Mouse (Mus musculus) embryonic facial prominence, embryonic 10.5 days (tissue): ENCODE measurements around the gene Mettl24. TPM values are rescaled to one million over a fixed set of nuclear protein-coding genes. Genes with fewer than 3 reads are reported as not detected.
A peak's percentile ranks its signal among the peaks of the same experiment; 100 is the strongest.
"Not testable (repeated sequence)": the region's sequence is repeated elsewhere in the genome, so short reads cannot be mapped to it uniquely, and the experiment has no call there.

Experiments used
- DNase-seq: peaks from one replicate; pipeline ENCODE4 v3.0.0-alpha.2; 2017; ENCODE audit warnings: low spot score
- H3K27ac ChIP-seq: fragments of 300-500 bp; sonication (generic); replicated peaks from 2 replicates; pipeline ENCODE4 v1.5.1; 2016; ENCODE audit warnings: mild to moderate bottlenecking
- H3K27me3 ChIP-seq: fragments of 300-500 bp; sonication (generic); replicated peaks from 2 replicates; pipeline ENCODE4 v1.6.1; 2016; ENCODE audit warnings: low read depth, mild to moderate bottlenecking; ENCODE audit not compliant: poor library complexity, severe bottlenecking
- H3K36me3 ChIP-seq: fragments of 300-500 bp; sonication (generic); replicated peaks from 2 replicates; pipeline ENCODE4 v1.6.1; 2016; ENCODE audit warnings: mild to moderate bottlenecking, moderate library complexity
- H3K4me1 ChIP-seq: fragments of 300-500 bp; sonication (generic); 2 replicates; pipeline ENCODE4 v1.6.1; 2016
- H3K4me3 ChIP-seq: fragments of 300-500 bp; sonication (generic); 2 replicates; pipeline ENCODE4 v1.5.1; 2016; ENCODE audit warnings: mild to moderate bottlenecking, moderate library complexity
- H3K9me3 ChIP-seq: fragments of 300-500 bp; sonication (generic); 2 replicates; pipeline ENCODE4 v1.6.1; 2016; ENCODE audit warnings: mild to moderate bottlenecking
- WGBS: fragments of 180-500 bp; shearing (Covaris S2); methylation state at CpG from one replicate; pipeline ENCODE4 v1.1.7; 2016; 5-methylcytosine and 5-hydroxymethylcytosine counted together
- polyA plus RNA-seq: library from polyadenylated mRNA; unstranded; fragments of >200 nt; fragmentation: Nextera tagmentation; extraction: Ambion mirVana; gene quantifications from 2 replicates; pipeline ENCODE4 v1.2.1, GENCODE M21; 2016

Gene Mettl24
- polyA plus RNA-seq, 1 experiment from 2014 or later, result 1.5 TPM

GRCm38 (mm10) chr10:40753036-40753435, 70.0 kb downstream of the Mettl24 start:
- H3K4me3 ChIP-seq, result no peak overlapping the region
- WGBS, result 78% methylated on average over 3 of the region's 3 CpGs
- DNase-seq, result no peak
- no peaks in the 10 kb centered on the region for H3K9me3 ChIP-seq
- H3K27ac ChIP-seq, result no peak overlapping the region
- H3K4me1 ChIP-seq, result peaks cover 12% of the 10 kb centered on the region
- H3K27me3 ChIP-seq, result no peaks in the 10 kb centered on the region
- no peaks in the 10 kb centered on the region for H3K36me3 ChIP-seq

GRCm38 (mm10) chr10:40758171-40759010, 75.3 kb downstream of the Mettl24 start:
- Histone ChIP-seq H3K27ac (no peak overlapping the region), H3K4me3 (no peak overlapping the region), H3K4me1 (peaks cover 17% of the 10 kb centered on the region), H3K27me3 (no peaks in the 10 kb centered on the region), H3K36me3 (no peaks in the 10 kb centered on the region), H3K9me3 (no peaks in the 10 kb centered on the region)
- WGBS, result 81% methylated on average over 11 of the region's 11 CpGs
- peak; percentile 27 for DNase-seq

GRCm38 (mm10) chr10:40759391-40760194, 76.5 kb downstream of the Mettl24 start:
- H3K4me3 ChIP-seq, DNase-seq: not testable (repeated sequence)

GRCm38 (mm10) chr10:40760195-40761009, 77.3 kb downstream of the Mettl24 start:
- no peak for DNase-seq
- 92% methylated on average over 9 of the region's 9 CpGs for whole genome bisulfite sequencing
- Histone ChIP-seq H3K36me3 (no peaks in the 10 kb centered on the region), H3K27ac (no peak overlapping the region), H3K4me3 (no peak overlapping the region), H3K27me3 (no peaks in the 10 kb centered on the region), H3K9me3 (no peaks in the 10 kb centered on the region), H3K4me1 (peaks cover 17% of the 10 kb centered on the region)

More at GRCm38 (mm10) chr10:40759391-40760194, 76.5 kb downstream of the Mettl24 start:
- peaks cover 17% of the 10 kb centered on the region for H3K4me1 ChIP-seq
- 96% methylated on average over 23 of the region's 23 CpGs for WGBS
- H3K27ac ChIP-seq, H3K9me3 ChIP-seq, H3K36me3 ChIP-seq, H3K27me3 ChIP-seq: not testable (repeated sequence)

- Histone ChIP-seq H3K36me3 (no peaks in the 10 kb centered on the region), H3K4me3 (no peak overlapping the region), H3K27me3 (no peaks in the 10 kb centered on the region), H3K9me3 (no peaks in the 10 kb centered on the region), H3K4me1 (peaks cover 17% of the 10 kb centered on the region), H3K27ac (no peak overlapping the region)
- DNase-seq, result no peak
- 69% methylated on average over 9 of the region's 9 CpGs for WGBS
Measured at GRCm38 (mm10) chr10:40761010-40761752, 78.1 kb downstream of the Mettl24 start.

GRCm38 (mm10) chr10:40762624-40763023, 79.5 kb downstream of the Mettl24 start:
- no peaks in the 10 kb centered on the region for H3K27me3 ChIP-seq
- no peak overlapping the region for H3K27ac ChIP-seq
- peaks cover 17% of the 10 kb centered on the region for H3K4me1 ChIP-seq
- H3K4me3 ChIP-seq, result no peak overlapping the region
- WGBS, result 81% methylated on average over 6 of the region's 6 CpGs
- DNase-seq, result no peak
- no peaks in the 10 kb centered on the region for H3K36me3 ChIP-seq
- H3K9me3 ChIP-seq, result no peaks in the 10 kb centered on the region

GRCm38 (mm10) chr10:40763084-40763720, 80.1 kb downstream of the Mettl24 start:
- DNase-seq, result no peak
- Histone ChIP-seq H3K4me1 (peaks cover 17% of the 10 kb centered on the region), H3K27ac (no peak overlapping the region), H3K4me3 (no peak overlapping the region), H3K36me3 (no peaks in the 10 kb centered on the region), H3K27me3 (no peaks in the 10 kb centered on the region), H3K9me3 (no peaks in the 10 kb centered on the region)
- 86% methylated on average over 5 of the region's 5 CpGs for WGBS

GRCm38 (mm10) chr10:40772266-40772665, 89.2 kb downstream of the Mettl24 start:
- no peaks in the 10 kb centered on the region for H3K27me3 ChIP-seq
- H3K36me3 ChIP-seq, result no peaks in the 10 kb centered on the region
- no peak overlapping the region for H3K27ac ChIP-seq
- H3K4me3 ChIP-seq, result no peak overlapping the region
- no peaks in the 10 kb centered on the region for H3K9me3 ChIP-seq
- 60% methylated on average over 4 of the region's 4 CpGs for WGBS
- peaks cover 9% of the 10 kb centered on the region for H3K4me1 ChIP-seq
- DNase-seq, result no peak

GRCm38 (mm10) chr10:40775151-40775550, 92.1 kb downstream of the Mettl24 start:
- no peaks in the 10 kb centered on the region for H3K27me3 ChIP-seq
- no peaks in the 10 kb centered on the region for H3K36me3 ChIP-seq
- no peaks in the 10 kb centered on the region for H3K9me3 ChIP-seq
- no peak for DNase-seq
- H3K4me1 ChIP-seq, result peaks cover 9% of the 10 kb centered on the region
- no peak overlapping the region for H3K4me3 ChIP-seq
- WGBS, result 63% methylated on average over 11 of the region's 11 CpGs
- no peak overlapping the region for H3K27ac ChIP-seq

- no peaks in the 10 kb centered on the region for H3K36me3 ChIP-seq
- no peak overlapping the region for H3K27ac ChIP-seq
- DNase-seq, result no peak
- WGBS, result 93% methylated on average over 4 of the region's 4 CpGs
- no peak overlapping the region for H3K4me3 ChIP-seq
- no peaks in the 10 kb centered on the region for H3K27me3 ChIP-seq
- H3K4me1 ChIP-seq, result peaks cover 10% of the 10 kb centered on the region
- H3K9me3 ChIP-seq, result no peaks in the 10 kb centered on the region
Measured at GRCm38 (mm10) chr10:40775655-40776054, 92.6 kb downstream of the Mettl24 start.

GRCm38 (mm10) chr10:40777171-40777570, 94.1 kb downstream of the Mettl24 start:
- peak; percentile 31 for DNase-seq
- WGBS, result 34% methylated on average over 2 of the region's 2 CpGs
- no peaks in the 10 kb centered on the region for H3K36me3 ChIP-seq
- no peak overlapping the region for H3K4me3 ChIP-seq
- H3K4me1 ChIP-seq, result peaks cover 18% of the 10 kb centered on the region
- H3K27ac ChIP-seq, result no peak overlapping the region; the same call in 1 of the 2 replicates
- H3K9me3 ChIP-seq, result no peaks in the 10 kb centered on the region
- H3K27me3 ChIP-seq, result no peaks in the 10 kb centered on the region
